Mouse (Mus musculus) liver, adult 2 months (tissue): Measurements from ENCODE around the gene Nell2. TPM values are rescaled to one million over a fixed set of nuclear protein-coding genes. Genes with fewer than 3 reads are reported as not detected.

Source experiments
- DNase-seq: peaks from one replicate; pipeline ENCODE4 v3.0.0-alpha.2; 2011; ENCODE audit warnings: low read depth, low spot score; ENCODE audit errors: extremely low read depth
- H3K27ac ChIP-seq: fragments of 200-500 bp; replicated peaks from 2 replicates; pipeline ENCODE4 v1.5.1; 2012; ENCODE audit warnings: low read depth, mild to moderate bottlenecking, control low read depth, inconsistent platforms, low read length; ENCODE audit not compliant: insufficient read depth
- H3K27me3 ChIP-seq: fragments of 200-500 bp; 2 replicates; pipeline ENCODE4 v1.6.1; 2012; ENCODE audit warnings: mild to moderate bottlenecking, moderate library complexity, low read length, inconsistent platforms; ENCODE audit not compliant: control insufficient read depth, insufficient read depth
- H3K36me3 ChIP-seq: fragments of 200-500 bp; 2 replicates; pipeline ENCODE4 v1.6.1; 2012; ENCODE audit warnings: low read length, inconsistent platforms; ENCODE audit not compliant: control insufficient read depth, insufficient read depth
- H3K4me1 ChIP-seq: fragments of 200-500 bp; 2 replicates; pipeline ENCODE4 v1.6.1; 2011; ENCODE audit warnings: low read length; ENCODE audit not compliant: control insufficient read depth, insufficient read depth
- H3K4me3 ChIP-seq: fragments of 200-500 bp; 2 replicates; pipeline ENCODE4 v1.5.1; 2011; ENCODE audit warnings: low read depth, mild to moderate bottlenecking, control low read depth, low read length, moderate library complexity; ENCODE audit not compliant: insufficient read depth
- H3K79me2 ChIP-seq: fragments of 200-500 bp; 2 replicates; pipeline ENCODE4 v1.6.1; 2012; ENCODE audit warnings: inconsistent platforms, mild to moderate bottlenecking, low read length, moderate library complexity; ENCODE audit not compliant: control insufficient read depth, insufficient read depth
- H3K9ac ChIP-seq: fragments of 200-500 bp; 2 replicates; pipeline ENCODE4 v1.6.1; 2012; ENCODE audit warnings: low read depth, mild to moderate bottlenecking, control low read depth, inconsistent platforms, low read length
- CTCF ChIP-seq: fragments of 200-500 bp; IDR thresholded peaks from 2 replicates; pipeline ENCODE4 v1.5.1; 2011; ENCODE audit warnings: low read depth, low read length, control low read depth
- POLR2A ChIP-seq: fragments of 200-500 bp; IDR thresholded peaks from 2 replicates; pipeline ENCODE4 v1.6.1; 2011; ENCODE audit warnings: low read length, control low read depth; ENCODE audit not compliant: insufficient read depth; ENCODE audit errors: extremely low read depth
- WGBS: fragments of 180-500 bp; shearing (Covaris S2); methylation state at CpG from one replicate; pipeline ENCODE4 v1.1.7; 2018; 5-methylcytosine and 5-hydroxymethylcytosine counted together
- polyA plus RNA-seq: library from polyadenylated mRNA; depleted of rRNA; stranded (reverse); fragments of >200 nt; gene quantifications from 2 replicates; pipeline ENCODE4 v1.2.3, GENCODE M21; 2012
- total RNA-seq: library from RNA; depleted of rRNA; stranded (reverse); fragments of >200 nt; gene quantifications from 2 replicates; pipeline ENCODE4 v1.2.3, GENCODE M21; 2014

The Nell2 gene
- total and polyA plus RNA-seq, 2 experiments = not detected

- 89% methylated on average over 7 of the region's 7 CpGs for WGBS
- TF ChIP-seq CTCF (no peak), POLR2A (no peak)
Observed at GRCm38 (mm10) chr15:95100133-95100532, 428.2 kb downstream of the Nell2 start.

DNA sequence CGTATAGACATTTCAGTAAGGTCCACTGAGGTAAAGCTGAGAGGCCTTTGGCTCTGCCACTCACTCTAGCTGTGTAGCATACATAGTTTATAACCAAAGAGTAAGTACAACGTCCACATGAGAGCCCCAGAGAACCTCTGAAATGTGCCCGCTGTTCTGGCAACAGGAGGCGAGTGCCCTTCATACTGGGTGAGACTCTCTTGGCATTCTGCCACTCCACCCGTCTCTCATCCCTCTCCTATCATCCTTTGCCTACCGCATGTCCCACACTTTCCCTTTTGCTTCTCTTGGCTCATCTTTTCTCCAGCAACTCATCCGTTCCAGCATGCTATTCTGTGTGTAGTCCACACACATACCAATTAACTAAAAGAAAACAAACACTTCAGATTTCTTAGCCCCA lies 442.4 kb downstream of the Nell2 start:
- Histone ChIP-seq H3K27ac (no peak overlapping the region), H3K9ac (no peak overlapping the region), H3K4me1 (no peaks in the 10 kb centered on the region), H3K79me2 (no peaks in the 10 kb centered on the region), H3K27me3 (no peaks in the 10 kb centered on the region), H3K4me3 (no peak overlapping the region), H3K36me3 (no peaks in the 10 kb centered on the region)
- no peak for DNase-seq
- no peak for TF ChIP-seq POLR2A
- TF ChIP-seq CTCF = no peak
- WGBS = 78% methylated on average over 7 of the region's 7 CpGs

More at GRCm38 (mm10) chr15:95100133-95100532, 428.2 kb downstream of the Nell2 start:
- H3K4me1 ChIP-seq = no peaks in the 10 kb centered on the region
- no peak for DNase-seq
- no peak overlapping the region for H3K27ac ChIP-seq
- H3K36me3 ChIP-seq = no peaks in the 10 kb centered on the region
- H3K27me3 ChIP-seq = no peaks in the 10 kb centered on the region
- H3K4me3 ChIP-seq = no peak overlapping the region
- H3K79me2 ChIP-seq = no peaks in the 10 kb centered on the region
- H3K9ac ChIP-seq = no peak overlapping the region

DNA sequence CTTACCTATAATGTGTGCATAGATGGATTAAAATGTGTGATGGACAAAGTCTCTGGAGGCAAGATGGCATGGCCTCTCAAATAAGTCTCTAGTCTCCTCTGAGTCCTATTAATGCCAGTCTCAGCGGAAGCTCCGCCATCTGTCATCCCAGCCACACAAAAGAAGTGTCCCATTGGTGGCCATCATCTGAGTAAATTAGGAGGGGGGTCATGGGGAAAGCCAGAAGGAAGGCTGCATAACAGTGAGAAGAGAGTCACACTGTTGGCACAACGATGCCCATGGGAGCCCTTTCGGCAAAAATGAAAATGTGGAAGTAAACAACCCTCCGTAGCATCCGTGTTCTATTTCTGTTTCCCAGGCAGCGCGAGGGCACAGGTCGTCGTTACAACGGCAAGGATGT lies 446.7 kb downstream of the Nell2 start:
- H3K27me3 ChIP-seq = no peaks in the 10 kb centered on the region
- H3K9ac ChIP-seq = no peak overlapping the region
- TF ChIP-seq CTCF (no peak), POLR2A (no peak)
- no peak for DNase-seq
- 95% methylated on average over 11 of the region's 11 CpGs for WGBS
- H3K36me3 ChIP-seq = no peaks in the 10 kb centered on the region
- no peak overlapping the region for H3K4me3 ChIP-seq
- H3K79me2 ChIP-seq = no peaks in the 10 kb centered on the region
- H3K27ac ChIP-seq = no peak overlapping the region
- H3K4me1 ChIP-seq = no peaks in the 10 kb centered on the region

- TF ChIP-seq POLR2A (no peak), CTCF (no peak)
- Histone ChIP-seq H3K27me3 (no peaks in the 10 kb centered on the region), H3K36me3 (no peaks in the 10 kb centered on the region), H3K4me3 (no peak overlapping the region), H3K79me2 (no peaks in the 10 kb centered on the region), H3K9ac (no peak overlapping the region), H3K27ac (no peak overlapping the region), H3K4me1 (no peaks in the 10 kb centered on the region)
- 94% methylated on average over 12 of the region's 12 CpGs for WGBS
- DNase-seq = no peak
Observed at GRCm38 (mm10) chr15:95075356-95075755, 453.0 kb downstream of the Nell2 start.

- Histone ChIP-seq H3K4me1 (no peaks in the 10 kb centered on the region), H3K9ac (no peak overlapping the region), H3K27ac (no peak overlapping the region), H3K4me3 (no peak overlapping the region), H3K36me3 (no peaks in the 10 kb centered on the region), H3K27me3 (no peaks in the 10 kb centered on the region), H3K79me2 (no peaks in the 10 kb centered on the region)
- TF ChIP-seq POLR2A (no peak), CTCF (no peak)
- DNase-seq = no peak
- 86% methylated on average over 7 of the region's 7 CpGs for WGBS
Observed at GRCm38 (mm10) chr15:95070881-95071280, 457.5 kb downstream of the Nell2 start.

- no peak for DNase-seq
- WGBS = 93% methylated on average over 1 of the region's 1 CpGs
- H3K36me3 ChIP-seq = no peaks in the 10 kb centered on the region
- H3K9ac ChIP-seq = no peak overlapping the region
- H3K4me3 ChIP-seq = no peak overlapping the region
- TF ChIP-seq CTCF (no peak), POLR2A (no peak)
- no peaks in the 10 kb centered on the region for H3K4me1 ChIP-seq
- no peaks in the 10 kb centered on the region for H3K27me3 ChIP-seq
- H3K79me2 ChIP-seq = no peaks in the 10 kb centered on the region
- no peak overlapping the region for H3K27ac ChIP-seq
Observed at GRCm38 (mm10) chr15:95068799-95069198, 459.6 kb downstream of the Nell2 start.
